Mouse (Mus musculus) cortical plate, adult 2 months (tissue): ENCODE results near the gene Lmtk3.

Experiments
- CTCF ChIP-seq: fragments of 200-500 bp; IDR thresholded peaks from 2 replicates; pipeline ENCODE4 v1.5.1; 2011; ENCODE audit warnings: mild to moderate bottlenecking, control low read depth, low read length; ENCODE audit not compliant: insufficient read depth; ENCODE audit errors: extremely low read depth
- POLR2A ChIP-seq: fragments of 200-500 bp; IDR thresholded peaks from 2 replicates; pipeline ENCODE4 v1.6.1; 2011; ENCODE audit warnings: mild to moderate bottlenecking, low read length, control low read depth; ENCODE audit not compliant: insufficient read depth; ENCODE audit errors: extremely low read depth

DNA sequence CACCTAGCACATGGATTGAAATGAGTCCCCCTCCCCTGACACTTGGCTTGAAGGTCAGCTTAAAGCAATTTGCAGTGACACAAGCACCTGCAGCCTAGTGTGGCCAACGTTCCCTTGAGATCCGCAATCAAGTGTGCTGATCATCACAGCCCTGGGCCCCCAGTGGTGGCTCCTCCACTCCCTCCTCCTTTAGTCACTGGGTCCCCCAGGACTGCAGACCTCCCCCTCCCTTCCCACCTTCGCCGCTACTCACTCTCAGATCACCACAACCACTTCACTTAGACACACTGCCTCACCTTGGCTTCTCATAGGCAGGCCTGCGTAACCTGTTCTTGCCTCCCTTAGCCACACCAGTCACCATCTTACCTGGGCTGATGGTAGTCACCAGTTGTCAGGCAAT is 22.4 kb downstream of the Lmtk3 start:
- TF ChIP-seq CTCF (no peak), POLR2A (no peak)
